Mouse (Mus musculus) urinary bladder, postnatal 4 days (tissue): ENCODE results near the gene Nckap5.
"Not testable (repeated sequence)": the region's sequence is repeated elsewhere in the genome, so short reads cannot be mapped to it uniquely, and the experiment has no call there.

Experiments
- DNase-seq, 2 experiments: peaks; one replicate each; pipeline ENCODE4 v3.0.0; 2021 to 2022; ENCODE audit warnings: low spot score in 2 of 2

Gene Nckap5

GRCm38 (mm10) chr1:126830031-126830927 lies at the start of gene Nckap5:
TSS of gene Nckap5 (minus strand) at chr1:126830799.
- peak; percentile 56 to 68 for DNase-seq

- DNase-seq, result no peak
Measured at GRCm38 (mm10) chr1:126877495-126877894, 46.9 kb upstream of the Nckap5 start.

- DNase-seq, result no peak
Measured at GRCm38 (mm10) chr1:126868372-126868771, 37.8 kb upstream of the Nckap5 start.

GRCm38 (mm10) chr1:126867912-126868311 lies 37.3 kb upstream of the Nckap5 start:
- no peak for DNase-seq

- DNase-seq, result no peak
Measured at GRCm38 (mm10) chr1:126865591-126866086, 35.0 kb upstream of the Nckap5 start.

GRCm38 (mm10) chr1:126861816-126862215 lies 31.2 kb upstream of the Nckap5 start:
- no peak for DNase-seq

- DNase-seq, result no peak
Measured at GRCm38 (mm10) chr1:126860537-126860936, 29.9 kb upstream of the Nckap5 start.

GRCm38 (mm10) chr1:126849481-126849880 lies 18.9 kb upstream of the Nckap5 start:
- DNase-seq, result no peak

GRCm38 (mm10) chr1:126846317-126846716 lies 15.7 kb upstream of the Nckap5 start:
- DNase-seq, result no peak

GRCm38 (mm10) chr1:126832885-126833284 lies 2.3 kb upstream of the Nckap5 start:
- no peak for DNase-seq

- no peak for DNase-seq
Measured at GRCm38 (mm10) chr1:126829031-126829430, 1.6 kb downstream of the Nckap5 start.

GRCm38 (mm10) chr1:126824841-126825240 lies 5.8 kb downstream of the Nckap5 start:
- no peak for DNase-seq

- peak in 1 of 2 experiments; percentile 36 for DNase-seq
Measured at GRCm38 (mm10) chr1:126822246-126822645, 8.4 kb downstream of the Nckap5 start.

- DNase-seq, result peak; percentile 38 to 64
Measured at GRCm38 (mm10) chr1:126817381-126818034, 13.1 kb downstream of the Nckap5 start.

GRCm38 (mm10) chr1:126806994-126807611 lies 23.5 kb downstream of the Nckap5 start:
- no peak for DNase-seq

GRCm38 (mm10) chr1:126806548-126806947 lies 24.1 kb downstream of the Nckap5 start:
- DNase-seq, result no peak

- no peak for DNase-seq
Measured at GRCm38 (mm10) chr1:126802405-126802804, 28.2 kb downstream of the Nckap5 start.

- no peak for DNase-seq
Measured at GRCm38 (mm10) chr1:126801706-126802105, 28.9 kb downstream of the Nckap5 start.

GRCm38 (mm10) chr1:126799379-126799798 lies 31.2 kb downstream of the Nckap5 start:
- DNase-seq, result no peak

- not testable (repeated sequence) for DNase-seq
Measured at GRCm38 (mm10) chr1:126780354-126780941, 50.2 kb downstream of the Nckap5 start.

GRCm38 (mm10) chr1:126773947-126774346 lies 56.7 kb downstream of the Nckap5 start:
- DNase-seq, result not testable (repeated sequence)

- no peak for DNase-seq
Measured at GRCm38 (mm10) chr1:126766971-126767370, 63.6 kb downstream of the Nckap5 start.
